Mouse (Mus musculus): Measurements from ENCODE around the gene Cyp11a1. TPM values are rescaled to one million over a fixed set of nuclear protein-coding genes. Genes with fewer than 3 reads are reported as not detected.

Cyp11a1 gene
- polyA plus RNA-seq, 1 experiment = 93.4 TPM

GRCm38 (mm10) chr9:57961863-57962778, 44.1 kb upstream of the Cyp11a1 start:
- no peak overlapping the region for H3K4me3 ChIP-seq (ENCODE audit: control insufficient read depth, low read depth, low read length)
- no peaks in the 10 kb centered on the region for H3K36me3 ChIP-seq (ENCODE audit: control insufficient read depth, insufficient read depth, low read length)
- H3K27me3 ChIP-seq (ENCODE audit: control insufficient read depth, insufficient read depth, low read length) = no peaks in the 10 kb centered on the region
- H3K27ac ChIP-seq (ENCODE audit: control insufficient read depth, insufficient read depth, low read depth, low read length) = no peak overlapping the region
- H3K4me1 ChIP-seq (ENCODE audit: control insufficient read depth, insufficient read depth, low read length) = no peaks in the 10 kb centered on the region; the same call in 1 of the 2 replicates
- TF ChIP-seq POLR2A (IDR thresholded peaks at IDR 0.05; ENCODE audit: control insufficient read depth, low read depth, low read length) (no peak), CTCF (IDR thresholded peaks at IDR 0.05; ENCODE audit: control insufficient read depth, insufficient read depth, insufficient replicate concordance, low read depth, low read length) (no peak)

- no peaks in the 10 kb centered on the region for H3K27me3 ChIP-seq (ENCODE audit: control insufficient read depth, insufficient read depth, low read length)
- no peak for TF ChIP-seq CTCF (IDR thresholded peaks at IDR 0.05; ENCODE audit: control insufficient read depth, insufficient read depth, insufficient replicate concordance, low read depth, low read length)
- no peak for TF ChIP-seq POLR2A (IDR thresholded peaks at IDR 0.05; ENCODE audit: control insufficient read depth, low read depth, low read length)
- no peaks in the 10 kb centered on the region for H3K36me3 ChIP-seq (ENCODE audit: control insufficient read depth, insufficient read depth, low read length)
- peaks cover 3% of the 10 kb centered on the region; the same call in 1 of the 2 replicates for H3K4me1 ChIP-seq (ENCODE audit: control insufficient read depth, insufficient read depth, low read length)
- H3K4me3 ChIP-seq (ENCODE audit: control insufficient read depth, low read depth, low read length) = no peak overlapping the region
- H3K27ac ChIP-seq (ENCODE audit: control insufficient read depth, insufficient read depth, low read depth, low read length) = no peak overlapping the region
Observed at GRCm38 (mm10) chr9:57963249-57963997, 42.8 kb upstream of the Cyp11a1 start.

GRCm38 (mm10) chr9:57963998-57964395, 42.2 kb upstream of the Cyp11a1 start:
- no peak for TF ChIP-seq POLR2A (IDR thresholded peaks at IDR 0.05; ENCODE audit: control insufficient read depth, low read depth, low read length)
- TF ChIP-seq CTCF (IDR thresholded peaks at IDR 0.05; ENCODE audit: control insufficient read depth, insufficient read depth, insufficient replicate concordance, low read depth, low read length) = no peak
- Histone ChIP-seq H3K27me3 (ENCODE audit: control insufficient read depth, insufficient read depth, low read length) (no peaks in the 10 kb centered on the region), H3K4me1 (ENCODE audit: control insufficient read depth, insufficient read depth, low read length) (peaks cover 5% of the 10 kb centered on the region), H3K27ac (ENCODE audit: control insufficient read depth, insufficient read depth, low read depth, low read length) (0 out of 2 replicates have a peak overlapping the region, but pooled peaks have one; percentile 7), H3K36me3 (ENCODE audit: control insufficient read depth, insufficient read depth, low read length) (no peaks in the 10 kb centered on the region), H3K4me3 (ENCODE audit: control insufficient read depth, low read depth, low read length) (no peak overlapping the region)

- Histone ChIP-seq H3K36me3 (ENCODE audit: control insufficient read depth, insufficient read depth, low read length) (no peaks in the 10 kb centered on the region), H3K27ac (ENCODE audit: control insufficient read depth, insufficient read depth, low read depth, low read length) (no peak overlapping the region; the same call in 1 of the 2 replicates), H3K4me3 (ENCODE audit: control insufficient read depth, low read depth, low read length) (no peak overlapping the region), H3K27me3 (ENCODE audit: control insufficient read depth, insufficient read depth, low read length) (no peaks in the 10 kb centered on the region), H3K4me1 (ENCODE audit: control insufficient read depth, insufficient read depth, low read length) (peaks cover 5% of the 10 kb centered on the region)
- TF ChIP-seq CTCF (IDR thresholded peaks at IDR 0.05; ENCODE audit: control insufficient read depth, insufficient read depth, insufficient replicate concordance, low read depth, low read length) (no peak), POLR2A (IDR thresholded peaks at IDR 0.05; ENCODE audit: control insufficient read depth, low read depth, low read length) (no peak)
Observed at GRCm38 (mm10) chr9:57964528-57965250, 41.5 kb upstream of the Cyp11a1 start.

- peaks cover 5% of the 10 kb centered on the region for H3K4me1 ChIP-seq (ENCODE audit: control insufficient read depth, insufficient read depth, low read length)
- H3K27ac ChIP-seq (ENCODE audit: control insufficient read depth, insufficient read depth, low read depth, low read length) = peak overlapping the region; percentile 51; the same call in 1 of the 2 replicates
Observed at GRCm38 (mm10) chr9:57965281-57966185, 40.7 kb upstream of the Cyp11a1 start.

GRCm38 (mm10) chr9:57967237-57967960, 38.8 kb upstream of the Cyp11a1 start:
- no peak overlapping the region for H3K4me3 ChIP-seq (ENCODE audit: control insufficient read depth, low read depth, low read length)
- TF ChIP-seq POLR2A (IDR thresholded peaks at IDR 0.05; ENCODE audit: control insufficient read depth, low read depth, low read length) = no peak
- TF ChIP-seq CTCF (IDR thresholded peaks at IDR 0.05; ENCODE audit: control insufficient read depth, insufficient read depth, insufficient replicate concordance, low read depth, low read length) = no peak

More at GRCm38 (mm10) chr9:57965281-57966185, 40.7 kb upstream of the Cyp11a1 start:
- H3K36me3 ChIP-seq (ENCODE audit: control insufficient read depth, insufficient read depth, low read length) = no peaks in the 10 kb centered on the region
- no peaks in the 10 kb centered on the region for H3K27me3 ChIP-seq (ENCODE audit: control insufficient read depth, insufficient read depth, low read length)
- no peak overlapping the region for H3K4me3 ChIP-seq (ENCODE audit: control insufficient read depth, low read depth, low read length)
- no peak for TF ChIP-seq POLR2A (IDR thresholded peaks at IDR 0.05; ENCODE audit: control insufficient read depth, low read depth, low read length)
- no peak for TF ChIP-seq CTCF (IDR thresholded peaks at IDR 0.05; ENCODE audit: control insufficient read depth, insufficient read depth, insufficient replicate concordance, low read depth, low read length)

More at GRCm38 (mm10) chr9:57967237-57967960, 38.8 kb upstream of the Cyp11a1 start:
- Histone ChIP-seq H3K36me3 (ENCODE audit: control insufficient read depth, insufficient read depth, low read length) (no peaks in the 10 kb centered on the region), H3K4me1 (ENCODE audit: control insufficient read depth, insufficient read depth, low read length) (peaks cover 5% of the 10 kb centered on the region), H3K27me3 (ENCODE audit: control insufficient read depth, insufficient read depth, low read length) (no peaks in the 10 kb centered on the region), H3K27ac (ENCODE audit: control insufficient read depth, insufficient read depth, low read depth, low read length) (peak overlapping the region; percentile 45)
